Mouse (Mus musculus) cerebral cortex, adult 2 months (tissue): ENCODE measurements around the gene Ddn.

Source experiments
- WGBS: fragments of 180-500 bp; shearing (Covaris S2); methylation state at CpG from one replicate; pipeline ENCODE4 v1.1.7; 2018; 5-methylcytosine and 5-hydroxymethylcytosine counted together

The Ddn gene

DNA sequence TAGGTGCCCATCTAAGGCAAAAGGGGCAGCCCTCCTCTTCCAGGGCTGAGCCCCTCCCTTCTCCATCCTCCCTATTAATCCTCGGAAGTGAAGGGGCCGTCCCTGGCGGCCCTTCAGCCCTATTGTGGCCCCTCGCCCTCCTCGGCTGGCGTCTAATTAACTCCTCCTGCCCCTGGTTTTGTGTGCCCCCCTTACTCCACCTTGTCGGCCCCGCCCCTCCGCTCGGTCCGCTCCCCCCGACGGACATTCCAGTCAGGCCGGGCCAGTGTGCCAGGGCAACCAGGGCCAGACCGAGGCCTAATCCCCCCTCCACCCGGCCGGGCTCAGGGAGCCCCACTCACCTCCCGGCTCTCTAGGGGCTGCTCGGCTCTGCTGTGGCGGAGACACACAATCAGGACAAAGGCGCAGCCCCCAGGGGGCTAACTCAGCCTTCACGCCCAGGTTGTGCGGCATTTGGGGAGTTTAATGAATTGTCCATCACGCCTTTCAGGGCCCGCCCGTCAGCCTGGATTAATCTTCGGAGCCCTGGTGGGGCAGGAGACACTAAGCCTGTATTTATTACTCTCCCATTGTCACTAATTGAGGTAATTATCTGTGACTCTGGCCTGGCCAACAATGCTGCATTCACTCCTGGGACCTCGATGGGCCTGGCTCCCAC lies 11.3 kb downstream of the Ddn start:
- 19% methylated on average over 28 of the region's 28 CpGs for WGBS

DNA sequence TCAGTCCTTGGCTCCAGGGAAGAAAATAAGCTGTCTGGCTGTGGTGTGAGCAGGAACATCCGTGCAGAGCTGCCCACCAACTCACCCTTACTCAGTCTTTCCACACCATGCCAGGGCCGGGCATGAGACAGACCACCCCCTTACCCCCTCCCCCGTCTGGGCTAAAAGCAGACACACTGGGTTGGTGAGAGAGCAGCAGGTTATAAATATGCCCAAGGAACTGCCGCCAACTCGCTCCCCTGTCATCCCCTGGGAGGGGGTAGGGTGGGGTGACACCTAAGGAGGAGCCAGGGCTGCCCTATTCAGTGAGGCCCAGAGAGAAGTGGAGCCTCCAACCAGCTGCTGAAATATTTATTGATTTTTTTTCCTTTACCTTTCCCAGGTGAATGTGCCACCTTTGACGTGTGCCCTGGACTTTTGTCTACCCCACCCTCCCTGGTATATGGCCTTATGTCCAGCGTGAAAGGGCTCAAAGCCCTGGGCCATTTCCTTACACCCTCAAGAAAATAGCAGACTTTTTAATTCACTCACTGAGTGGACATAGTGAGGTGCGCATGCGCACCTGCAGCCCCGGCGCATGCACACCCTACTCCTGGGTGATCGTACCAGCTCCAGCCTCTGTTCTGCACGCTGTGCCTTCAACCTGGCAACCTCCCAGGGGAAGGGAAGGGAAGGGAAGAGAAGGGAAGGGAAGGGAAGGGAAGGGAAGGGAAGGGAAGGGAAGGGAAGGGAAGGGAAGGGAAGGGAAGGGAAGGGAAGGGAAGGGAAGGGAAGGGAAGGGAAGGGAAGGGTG lies 12.3 kb downstream of the Ddn start:
- 6% methylated on average over 13 of the region's 13 CpGs for WGBS

DNA sequence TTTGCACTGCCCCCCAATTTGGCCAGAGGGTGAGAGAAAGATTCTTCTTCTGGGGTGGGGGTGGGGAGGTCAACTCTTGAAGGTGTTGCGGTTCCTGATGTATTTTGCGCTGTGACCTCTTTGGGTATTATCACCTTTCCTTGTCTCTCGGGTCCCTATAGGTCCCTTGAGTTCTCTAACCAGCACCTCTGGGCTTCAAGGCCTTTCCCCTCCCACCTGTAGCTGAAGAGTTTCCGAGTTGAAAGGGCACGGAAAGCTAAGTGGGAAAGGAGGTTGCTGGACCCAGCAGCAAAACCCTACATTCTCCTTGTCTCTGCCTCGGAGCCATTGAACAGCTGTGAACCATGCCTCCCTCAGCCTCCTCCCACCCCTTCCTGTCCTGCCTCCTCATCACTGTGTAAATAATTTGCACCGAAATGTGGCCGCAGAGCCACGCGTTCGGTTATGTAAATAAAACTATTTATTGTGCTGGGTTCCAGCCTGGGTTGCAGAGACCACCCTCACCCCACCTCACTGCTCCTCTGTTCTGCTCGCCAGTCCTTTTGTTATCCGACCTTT lies 16.1 kb downstream of the Ddn start:
- WGBS = 13% methylated on average over 13 of the region's 13 CpGs

DNA sequence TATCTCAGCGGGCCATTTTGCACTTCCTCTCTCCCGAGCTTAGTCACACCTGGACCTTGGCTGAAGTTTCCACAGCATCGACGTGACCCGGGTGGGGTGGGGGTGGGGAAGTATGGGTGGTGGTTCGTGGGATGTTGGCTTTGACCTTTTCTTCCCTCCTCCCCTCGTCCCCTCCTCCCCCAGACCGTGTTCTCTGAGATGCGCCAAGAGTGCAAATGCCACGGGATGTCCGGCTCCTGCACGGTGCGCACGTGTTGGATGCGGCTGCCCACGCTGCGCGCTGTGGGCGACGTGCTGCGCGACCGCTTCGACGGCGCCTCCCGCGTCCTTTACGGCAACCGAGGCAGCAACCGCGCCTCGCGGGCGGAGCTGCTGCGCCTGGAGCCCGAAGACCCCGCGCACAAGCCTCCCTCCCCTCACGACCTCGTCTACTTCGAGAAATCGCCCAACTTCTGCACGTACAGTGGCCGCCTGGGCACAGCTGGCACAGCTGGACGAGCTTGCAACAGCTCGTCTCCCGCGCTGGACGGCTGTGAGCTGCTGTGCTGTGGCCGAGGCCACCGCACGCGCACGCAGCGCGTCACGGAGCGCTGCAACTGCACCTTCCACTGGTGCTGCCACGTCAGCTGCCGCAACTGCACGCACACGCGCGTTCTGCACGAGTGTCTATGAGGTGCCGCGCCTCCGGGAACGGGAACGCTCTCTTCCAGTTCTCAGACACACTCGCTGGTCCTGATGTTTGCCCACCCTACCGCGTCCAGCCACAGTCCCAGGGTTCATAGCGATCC lies 16.9 kb downstream of the Ddn start:
- WGBS = 2% methylated on average over 75 of the region's 75 CpGs

DNA sequence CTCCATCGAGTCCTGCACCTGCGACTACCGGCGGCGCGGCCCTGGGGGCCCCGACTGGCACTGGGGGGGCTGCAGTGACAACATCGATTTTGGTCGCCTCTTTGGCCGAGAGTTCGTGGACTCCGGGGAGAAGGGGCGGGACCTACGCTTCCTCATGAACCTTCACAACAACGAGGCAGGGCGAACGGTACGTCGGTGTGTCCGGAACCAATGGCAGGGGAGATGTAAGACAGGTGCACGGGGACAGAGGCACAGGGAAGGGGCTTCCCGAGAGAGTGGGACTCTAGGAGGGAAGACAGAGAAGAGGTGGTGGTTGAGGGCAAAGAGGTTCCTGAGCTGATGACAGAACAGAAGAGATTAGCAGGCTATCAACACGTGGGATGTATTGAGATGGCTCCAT lies 17.5 kb downstream of the Ddn start:
- WGBS = 2% methylated on average over 23 of the region's 23 CpGs

DNA sequence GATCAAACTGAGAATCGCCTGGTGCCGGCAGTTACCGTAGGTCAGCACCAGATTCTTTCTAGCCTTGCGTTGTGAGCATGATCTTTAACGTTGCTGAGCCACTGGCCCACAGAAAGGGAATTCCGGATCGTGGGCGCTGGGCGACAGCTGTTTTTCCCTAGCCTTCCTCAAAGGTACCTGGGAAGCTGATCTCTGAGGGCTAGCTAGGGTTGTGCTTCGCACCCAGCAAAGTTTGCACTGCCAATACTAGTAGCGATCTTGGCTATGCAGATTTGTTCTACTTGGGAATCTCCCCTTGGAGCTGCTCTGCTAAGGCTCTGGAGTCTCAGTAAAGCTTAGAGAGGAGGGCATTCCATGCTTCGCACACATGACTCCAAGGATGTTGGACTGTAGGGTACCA lies 18.1 kb downstream of the Ddn start:
- WGBS = 2% methylated on average over 12 of the region's 12 CpGs

DNA sequence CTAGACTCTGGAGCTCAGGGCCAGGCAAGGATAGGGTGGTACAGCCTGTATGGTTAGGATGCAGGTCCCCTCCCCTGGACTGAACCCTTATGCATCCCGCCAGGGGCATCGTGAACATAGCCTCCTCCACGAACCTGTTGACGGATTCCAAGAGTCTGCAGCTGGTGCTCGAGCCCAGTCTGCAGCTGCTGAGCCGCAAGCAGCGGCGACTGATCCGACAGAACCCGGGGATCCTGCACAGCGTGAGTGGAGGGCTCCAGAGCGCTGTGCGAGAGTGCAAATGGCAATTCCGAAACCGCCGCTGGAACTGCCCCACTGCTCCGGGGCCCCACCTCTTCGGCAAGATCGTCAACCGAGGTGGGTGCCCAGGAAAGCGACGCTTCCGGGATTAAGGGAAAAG lies 18.5 kb downstream of the Ddn start:
- 5% methylated on average over 23 of the region's 23 CpGs for WGBS

DNA sequence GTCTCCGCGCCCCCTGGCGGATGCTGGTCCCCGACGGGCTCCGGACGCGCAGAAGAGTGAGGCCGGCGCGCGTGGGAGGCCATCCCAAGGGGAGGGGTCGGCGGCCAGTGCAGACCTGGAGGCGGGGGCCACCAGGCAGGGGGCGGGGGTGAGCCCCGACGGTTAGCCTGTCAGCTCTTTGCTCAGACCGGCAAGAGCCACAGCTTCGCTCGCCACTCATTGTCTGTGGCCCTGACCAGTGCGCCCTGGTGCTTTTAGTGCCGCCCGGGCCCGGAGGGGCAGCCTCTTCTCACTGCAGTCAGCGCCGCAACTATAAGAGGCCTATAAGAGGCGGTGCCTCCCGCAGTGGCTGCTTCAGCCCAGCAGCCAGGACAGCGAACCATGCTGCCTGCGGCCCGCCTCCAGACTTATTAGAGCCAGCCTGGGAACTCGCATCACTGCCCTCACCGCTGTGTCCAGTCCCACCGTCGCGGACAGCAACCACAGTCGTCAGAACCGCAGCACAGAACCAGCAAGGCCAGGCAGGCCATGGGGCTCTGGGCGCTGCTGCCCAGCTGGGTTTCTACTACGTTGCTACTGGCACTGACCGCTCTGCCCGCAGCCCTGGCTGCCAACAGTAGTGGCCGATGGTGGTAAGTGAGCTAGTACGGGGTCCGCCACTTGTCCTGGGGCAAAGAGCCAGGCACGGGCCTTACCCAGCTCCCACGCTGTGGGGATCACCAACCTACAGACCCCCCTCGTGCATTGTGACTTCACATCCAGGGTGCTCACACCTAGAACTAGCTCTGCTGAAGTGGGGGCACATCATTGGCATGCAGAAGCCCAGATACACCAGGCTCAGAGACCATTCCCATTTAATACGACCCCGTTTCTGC lies 19.4 kb downstream of the Ddn start, which contains the start of gene Wnt1:
Gene Wnt1, plus strand, starts transcription at position 197 of the 875 bp plus-strand sequence.
- 4% methylated on average over 51 of the region's 51 CpGs for WGBS

DNA sequence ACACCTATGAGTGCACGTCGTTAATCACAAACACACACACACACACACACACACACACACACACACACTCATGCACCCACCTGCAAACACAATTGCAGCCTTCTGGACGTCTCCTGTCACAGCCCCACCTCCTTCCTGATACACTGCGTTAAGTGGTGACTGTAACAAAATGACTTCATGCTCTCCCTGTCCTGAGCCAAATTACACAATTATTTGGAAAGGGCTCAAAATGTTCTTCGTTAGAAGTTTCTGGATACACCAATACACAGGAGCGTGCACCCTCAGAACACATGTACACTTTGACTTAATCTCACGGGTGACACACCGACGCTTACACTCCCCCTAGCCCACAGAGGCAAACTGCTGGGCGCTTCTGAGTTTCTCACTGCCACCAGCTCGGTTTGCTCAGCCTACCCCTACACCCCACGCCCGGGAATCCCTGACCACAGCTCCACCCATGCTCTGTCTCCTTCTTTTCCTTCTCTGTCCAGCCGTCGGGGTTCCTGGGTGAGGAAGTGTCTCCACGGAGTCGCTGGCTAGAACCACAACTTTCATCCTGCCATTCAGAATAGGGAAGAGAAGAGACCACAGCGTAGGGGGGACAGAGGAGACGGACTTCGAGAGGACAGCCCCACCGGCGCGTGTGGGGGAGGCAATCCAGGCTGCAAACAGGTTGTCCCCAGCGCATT lies 20.2 kb downstream of the Ddn start:
- WGBS = 14% methylated on average over 24 of the region's 24 CpGs

DNA sequence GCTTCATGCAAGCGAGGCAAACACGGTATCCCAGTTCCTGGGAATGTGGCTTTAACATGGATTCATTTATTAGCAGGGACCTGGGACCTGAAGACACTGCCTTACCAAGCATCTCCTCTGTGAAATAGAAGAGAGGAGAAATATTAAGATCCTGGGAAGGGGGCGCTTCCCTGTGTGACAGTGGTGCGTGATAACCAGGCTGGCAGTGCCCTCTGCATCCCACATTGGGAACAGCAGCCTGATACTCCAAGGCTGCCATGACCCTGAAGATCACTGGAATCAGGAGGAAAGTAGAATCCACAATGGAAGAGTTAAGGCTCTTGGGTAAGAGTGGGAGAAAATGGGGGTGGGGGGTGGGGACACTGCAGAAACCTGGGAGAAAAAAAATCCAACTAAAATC lies 21.4 kb downstream of the Ddn start:
- 42% methylated on average over 4 of the region's 4 CpGs for WGBS

DNA sequence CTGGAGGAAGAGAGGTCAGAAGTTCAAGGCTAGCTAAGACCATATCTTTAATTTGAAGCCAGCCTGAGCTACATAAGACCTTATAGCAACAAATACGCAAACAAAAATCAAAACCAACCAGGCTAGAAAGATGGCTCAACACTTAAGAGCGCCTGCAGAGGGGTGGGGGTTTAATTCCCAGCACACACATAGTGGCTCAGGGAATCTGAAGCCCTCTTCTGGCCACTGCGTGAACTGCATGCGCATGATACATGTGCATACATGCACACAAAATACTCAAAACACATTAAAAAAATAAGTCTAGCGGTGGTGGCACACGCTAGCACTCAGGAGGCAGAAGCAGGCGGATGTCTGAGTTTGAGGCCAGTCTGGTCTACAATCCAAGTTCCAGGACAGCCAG lies 23.5 kb downstream of the Ddn start:
- whole genome bisulfite sequencing = 54% methylated on average over 7 of the region's 7 CpGs

DNA sequence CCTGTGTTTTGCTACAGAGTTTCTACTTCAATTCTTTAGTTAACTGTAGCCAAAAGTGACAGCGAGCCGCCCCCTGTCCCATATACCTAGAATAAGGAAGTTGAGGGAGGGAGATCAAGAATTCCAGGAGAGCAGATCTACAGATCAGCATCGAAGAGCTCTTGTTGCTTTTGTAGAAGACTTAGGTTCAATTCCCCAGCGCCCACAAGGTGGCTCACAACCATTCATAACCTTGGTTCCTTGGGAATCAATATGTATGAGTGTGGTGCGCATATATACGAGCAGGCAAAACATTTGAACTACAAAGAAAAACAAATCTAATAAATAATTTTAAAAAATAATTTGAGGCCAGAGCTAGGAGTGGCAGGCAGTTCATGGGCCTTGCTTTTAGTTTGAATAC lies 28.1 kb downstream of the Ddn start:
- WGBS = 46% methylated on average over 6 of the region's 6 CpGs

DNA sequence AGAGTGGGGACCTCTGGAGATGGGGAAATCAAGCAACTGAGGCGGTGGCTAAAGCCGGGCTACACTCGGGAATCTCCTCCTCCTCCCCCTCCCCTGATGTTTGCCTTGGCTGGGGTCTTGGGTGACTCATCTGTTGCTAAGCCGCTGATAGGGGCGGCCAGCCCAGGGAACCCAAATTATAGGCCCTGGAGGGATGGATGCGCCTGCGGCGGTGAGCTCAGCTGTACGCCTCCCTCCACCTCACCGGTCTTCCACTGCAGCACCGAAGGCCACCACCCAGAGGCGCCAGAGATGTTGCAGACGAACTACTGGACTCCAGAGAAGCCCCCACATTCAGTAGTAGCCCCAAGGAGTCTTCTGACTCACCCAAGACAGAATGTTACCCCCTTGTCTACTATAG lies 28.7 kb downstream of the Ddn start:
- WGBS = 44% methylated on average over 13 of the region's 13 CpGs

DNA sequence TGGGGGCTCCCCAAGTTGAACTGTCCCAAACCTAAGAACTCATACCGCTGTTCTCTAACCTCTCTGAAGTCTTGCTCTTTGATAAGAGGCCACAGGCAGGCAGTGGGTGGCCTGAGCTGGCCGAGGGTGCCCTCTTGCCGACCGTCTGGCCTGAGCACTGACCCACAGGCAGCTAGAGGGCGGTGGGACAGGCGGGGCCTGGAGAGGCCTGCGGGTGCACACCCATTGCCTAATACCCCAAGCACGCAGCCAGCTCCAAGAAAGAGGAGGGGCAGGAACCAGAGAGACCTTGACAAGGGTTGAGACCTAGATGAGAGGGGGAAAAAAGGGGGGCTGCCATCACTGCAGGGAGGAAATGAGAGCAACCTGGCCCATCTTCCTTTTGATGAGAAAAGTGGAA lies 29.2 kb downstream of the Ddn start:
- 28% methylated on average over 8 of the region's 8 CpGs for WGBS

DNA sequence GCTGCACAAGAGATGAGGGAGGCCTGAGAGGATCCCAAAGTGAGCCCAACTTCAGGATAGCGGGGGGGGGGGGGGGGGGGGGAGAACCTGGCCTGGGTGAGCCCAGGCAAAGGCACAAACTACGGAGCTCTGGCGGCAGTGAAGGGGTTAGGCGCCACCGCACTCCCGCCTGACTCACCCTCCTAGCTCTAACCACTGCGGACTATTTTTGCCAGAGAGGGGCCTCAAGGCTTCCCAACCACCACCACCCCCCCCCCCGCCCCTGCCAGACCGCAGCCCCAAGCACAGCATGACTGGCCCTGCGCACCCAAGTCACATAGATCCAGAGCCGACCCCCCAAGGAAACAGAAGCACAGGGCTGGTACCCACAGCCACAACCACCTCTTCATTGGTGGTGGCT lies 30.5 kb downstream of the Ddn start:
- WGBS = 13% methylated on average over 11 of the region's 11 CpGs

DNA sequence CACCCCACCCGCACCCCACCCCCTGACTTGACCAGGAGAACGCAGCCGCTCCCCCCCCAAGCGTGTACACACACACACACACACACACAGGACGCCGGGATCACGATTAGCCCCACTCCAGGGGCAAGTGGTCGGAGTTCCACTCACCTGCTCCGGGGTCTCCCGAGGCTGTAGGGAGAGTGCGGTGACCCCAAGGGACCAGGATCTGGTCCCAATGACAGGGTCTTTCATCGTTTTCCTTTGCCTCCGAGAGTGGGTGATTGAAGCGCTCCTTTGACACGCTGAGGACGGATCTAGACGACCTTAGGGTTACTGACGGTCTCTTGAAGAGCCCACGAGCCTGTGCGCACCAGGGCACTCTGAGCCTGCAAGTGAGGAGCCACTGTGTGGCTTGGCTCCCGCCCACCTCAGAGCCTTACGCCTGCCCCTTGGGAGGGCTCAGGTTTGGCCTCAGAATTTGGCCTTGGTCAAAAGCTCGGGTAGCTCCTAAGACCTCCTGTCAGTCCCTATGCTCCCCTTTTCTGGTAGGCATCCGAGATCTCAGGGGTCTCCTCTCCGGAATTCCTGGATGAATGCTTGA lies 31.0 kb downstream of the Ddn start:
- WGBS = 4% methylated on average over 25 of the region's 25 CpGs

DNA sequence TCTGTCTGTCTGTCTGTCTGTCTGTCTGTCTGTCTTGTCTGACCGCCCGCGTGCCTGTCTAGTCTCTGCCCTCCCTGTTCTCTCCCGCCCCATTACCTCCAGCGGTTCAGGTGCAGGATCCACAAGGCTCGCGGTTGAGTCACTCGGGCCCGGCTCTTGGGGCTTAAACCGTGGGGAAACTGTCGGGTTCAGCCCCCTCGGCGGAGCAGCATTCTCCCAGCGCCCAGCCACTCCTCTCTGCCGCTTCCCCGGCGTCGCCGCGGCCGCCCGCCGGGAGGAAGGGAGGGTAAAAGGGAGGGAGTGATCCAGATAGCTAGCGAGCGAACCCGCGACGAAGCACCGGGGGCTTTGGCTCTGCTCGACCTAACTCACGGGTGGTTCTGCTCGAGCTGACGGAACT lies 31.5 kb downstream of the Ddn start, which contains the start of gene Wnt10b:
Gene Wnt10b, minus strand, starts transcription at position 389 of the 400 bp plus-strand sequence.
- WGBS = 1% methylated on average over 33 of the region's 33 CpGs

DNA sequence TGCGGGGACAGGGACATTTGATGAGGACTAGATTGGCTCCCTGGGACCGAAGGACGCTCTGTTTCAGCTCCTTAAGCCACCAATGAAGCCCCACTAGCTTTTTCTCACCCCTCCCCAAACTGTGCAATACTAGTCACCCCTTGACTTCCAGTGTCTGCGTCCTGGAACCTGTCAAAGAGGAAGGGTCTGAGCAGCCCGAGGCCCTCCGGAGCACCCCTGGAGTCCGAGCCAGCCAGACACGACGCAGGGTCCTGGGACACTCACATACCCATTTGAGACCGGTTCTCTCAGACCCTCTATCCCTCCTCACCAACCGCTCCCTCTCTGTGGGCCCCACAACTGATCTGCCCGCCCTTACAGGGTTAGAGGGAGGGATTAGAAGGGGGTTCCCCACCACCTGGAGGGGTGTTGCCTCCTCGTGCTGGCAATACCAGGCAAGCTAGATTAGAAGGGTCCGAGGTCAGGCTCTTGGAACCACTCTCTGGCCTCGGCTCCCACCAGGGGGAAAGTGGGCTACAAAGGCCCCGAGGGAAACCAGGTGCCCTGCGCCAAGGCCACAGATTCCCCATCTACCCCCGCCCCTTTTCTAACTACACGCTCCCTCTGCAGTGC lies 32.2 kb downstream of the Ddn start:
- WGBS = 12% methylated on average over 19 of the region's 19 CpGs

DNA sequence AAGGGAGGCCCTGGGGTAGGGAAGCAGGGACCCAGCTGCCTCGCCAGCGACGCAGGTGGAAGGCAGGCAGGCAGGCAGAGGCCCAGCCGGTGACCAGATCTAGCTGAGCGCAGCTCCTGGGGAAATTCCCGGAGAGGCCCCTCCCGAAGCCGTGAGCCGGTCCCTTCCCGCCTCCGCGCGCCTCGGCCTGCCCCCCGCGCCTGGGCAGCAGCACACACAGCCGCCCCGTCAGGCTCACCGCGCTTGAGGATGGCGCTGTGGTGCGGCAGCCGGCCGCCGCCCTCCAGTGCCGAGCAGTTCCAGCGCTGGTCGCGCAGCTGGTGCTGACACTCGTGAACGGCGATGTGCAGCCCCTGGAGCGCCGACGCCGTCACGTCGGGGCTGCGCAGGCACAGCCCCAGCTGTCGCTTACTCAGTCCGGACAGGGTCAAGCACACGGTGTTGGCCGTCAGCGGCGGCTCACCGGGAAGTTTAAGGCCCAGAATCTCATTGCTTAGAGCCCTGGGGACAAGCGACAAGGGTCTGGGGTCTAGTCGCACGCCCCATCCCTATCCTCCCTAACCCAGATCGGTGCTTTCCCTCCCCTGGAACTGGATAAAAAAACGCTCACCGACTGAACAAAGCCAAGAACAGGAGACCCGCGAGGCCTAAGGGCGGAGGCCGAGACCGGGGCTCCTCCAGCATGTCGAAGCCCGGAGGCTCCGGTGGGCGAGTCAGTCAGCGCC lies 32.8 kb downstream of the Ddn start:
- 4% methylated on average over 62 of the region's 62 CpGs for WGBS
